Mouse (Mus musculus): ENCODE results near the gene Gpat2. TPM values are rescaled to one million over a fixed set of nuclear protein-coding genes. Genes with fewer than 3 reads are reported as not detected.

Gene Gpat2
- polyA plus RNA-seq, 1 experiment from 2014 or later, result 0.31 TPM

DNA sequence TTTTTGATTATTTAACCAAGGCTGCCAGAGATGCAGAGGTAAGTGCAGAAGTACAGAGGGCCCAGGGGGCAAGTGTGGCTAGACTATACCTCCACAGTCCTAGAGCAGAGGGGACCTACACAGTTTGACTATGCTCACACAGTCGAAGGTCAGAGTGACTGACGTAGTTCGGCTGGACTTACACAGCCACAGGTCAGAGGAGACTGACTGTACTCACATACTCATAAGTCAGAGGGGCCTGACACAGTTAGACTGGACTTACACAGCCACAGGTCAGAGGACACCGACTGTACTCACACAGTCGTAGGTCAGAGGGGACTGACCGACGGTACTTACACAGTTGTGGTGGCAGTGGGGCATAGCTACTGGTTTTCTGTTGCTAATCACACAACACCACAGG, 26.3 kb upstream of the Gpat2 start:
- H3K4me1 ChIP-seq (replicated peaks), result no peaks in the 10 kb centered on the region
- H3K9me3 ChIP-seq, result no peaks in the 10 kb centered on the region
- H3K4me2 ChIP-seq, result no peak overlapping the region
- H3K9ac ChIP-seq, result no peak overlapping the region
- 93% methylated on average over 7 of the region's 7 CpGs for WGBS
- H3K4me3 ChIP-seq, result no peak overlapping the region
- no peaks in the 10 kb centered on the region for H3K36me3 ChIP-seq
- ATAC-seq (ENCODE audit: low read depth), result no peak
- H3K27me3 ChIP-seq, result no peaks in the 10 kb centered on the region
- no peak overlapping the region for H3K27ac ChIP-seq (replicated peaks)

DNA sequence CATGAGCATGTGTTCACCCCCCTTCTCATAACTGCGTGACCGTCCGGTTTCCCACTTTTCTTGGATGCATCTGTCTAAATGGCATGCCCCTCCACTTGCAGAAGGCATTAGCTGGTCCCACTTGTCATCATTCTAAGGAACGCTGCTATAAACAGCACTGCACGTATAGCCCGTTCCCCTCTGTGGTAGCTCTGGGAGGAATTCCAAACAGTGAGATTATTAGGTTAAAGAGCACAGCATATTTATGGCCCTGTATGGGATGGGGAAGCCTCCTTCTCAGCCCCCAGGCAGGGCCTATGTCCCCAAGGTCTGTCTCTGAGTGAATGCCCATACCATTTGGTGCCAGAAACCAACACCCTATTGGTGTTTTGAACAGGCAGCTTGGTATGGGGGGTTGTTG, 13.9 kb upstream of the Gpat2 start:
- ATAC-seq (ENCODE audit: low read depth), result no peak
- Histone ChIP-seq H3K27ac (replicated peaks) (no peak overlapping the region), H3K4me2 (no peak overlapping the region), H3K36me3 (no peaks in the 10 kb centered on the region), H3K9ac (no peak overlapping the region), H3K4me1 (replicated peaks) (no peaks in the 10 kb centered on the region), H3K27me3 (no peaks in the 10 kb centered on the region), H3K9me3 (no peaks in the 10 kb centered on the region), H3K4me3 (no peak overlapping the region)
- WGBS, result 86% methylated on average over 6 of the region's 6 CpGs

DNA sequence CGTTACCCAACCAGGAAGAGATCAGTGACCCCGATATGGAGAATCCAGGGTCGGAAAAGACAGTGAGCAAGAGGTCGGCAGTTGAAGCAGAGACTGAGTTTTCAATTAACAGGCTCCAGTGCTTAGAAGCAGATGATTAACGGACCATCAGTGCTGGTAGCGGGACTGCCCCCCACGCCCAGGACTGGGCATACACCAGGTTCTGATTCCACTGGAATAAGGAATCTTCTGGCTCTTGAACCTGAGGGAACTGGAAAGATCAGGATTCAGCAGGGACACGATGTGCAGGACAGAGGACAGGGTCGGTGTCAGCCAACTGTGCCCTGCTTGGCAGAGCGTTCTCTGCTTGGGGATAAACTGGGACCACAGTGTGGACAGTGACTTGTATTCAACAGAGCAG, 9.2 kb upstream of the Gpat2 start:
- Histone ChIP-seq H3K9me3 (no peaks in the 10 kb centered on the region), H3K27ac (replicated peaks) (no peak overlapping the region), H3K27me3 (no peaks in the 10 kb centered on the region), H3K9ac (no peak overlapping the region), H3K4me3 (no peak overlapping the region), H3K4me2 (no peak overlapping the region), H3K4me1 (replicated peaks) (no peaks in the 10 kb centered on the region), H3K36me3 (no peaks in the 10 kb centered on the region)
- WGBS, result 81% methylated on average over 10 of the region's 10 CpGs
- no peak for ATAC-seq (ENCODE audit: low read depth)

DNA sequence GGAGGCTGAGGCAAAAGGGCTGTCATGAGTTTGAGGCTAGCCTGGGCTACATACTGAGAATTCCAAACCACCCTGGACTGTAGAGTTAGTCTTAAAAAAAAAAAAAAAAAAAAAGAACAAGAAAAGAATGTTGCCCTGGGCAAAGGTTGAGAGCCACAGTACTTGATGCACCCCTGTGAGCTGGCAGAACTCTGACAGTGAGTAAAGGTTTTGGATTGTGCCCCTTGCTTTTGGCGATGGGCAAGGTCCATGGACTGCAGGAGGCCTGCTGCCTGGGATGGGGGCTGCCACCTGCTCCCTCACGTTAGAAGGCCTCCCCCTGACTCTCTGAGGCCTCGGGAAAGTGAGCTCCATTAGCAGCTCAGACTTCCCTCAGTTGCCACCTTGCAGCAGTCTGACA, 8.3 kb upstream of the Gpat2 start:
- Histone ChIP-seq H3K4me3 (no peak overlapping the region), H3K9ac (no peak overlapping the region), H3K4me2 (no peak overlapping the region), H3K9me3 (no peaks in the 10 kb centered on the region), H3K4me1 (replicated peaks) (no peaks in the 10 kb centered on the region), H3K27me3 (no peaks in the 10 kb centered on the region), H3K27ac (replicated peaks) (no peak overlapping the region), H3K36me3 (no peaks in the 10 kb centered on the region)
- WGBS, result 65% methylated on average over 3 of the region's 3 CpGs
- no peak for ATAC-seq (ENCODE audit: low read depth)

DNA sequence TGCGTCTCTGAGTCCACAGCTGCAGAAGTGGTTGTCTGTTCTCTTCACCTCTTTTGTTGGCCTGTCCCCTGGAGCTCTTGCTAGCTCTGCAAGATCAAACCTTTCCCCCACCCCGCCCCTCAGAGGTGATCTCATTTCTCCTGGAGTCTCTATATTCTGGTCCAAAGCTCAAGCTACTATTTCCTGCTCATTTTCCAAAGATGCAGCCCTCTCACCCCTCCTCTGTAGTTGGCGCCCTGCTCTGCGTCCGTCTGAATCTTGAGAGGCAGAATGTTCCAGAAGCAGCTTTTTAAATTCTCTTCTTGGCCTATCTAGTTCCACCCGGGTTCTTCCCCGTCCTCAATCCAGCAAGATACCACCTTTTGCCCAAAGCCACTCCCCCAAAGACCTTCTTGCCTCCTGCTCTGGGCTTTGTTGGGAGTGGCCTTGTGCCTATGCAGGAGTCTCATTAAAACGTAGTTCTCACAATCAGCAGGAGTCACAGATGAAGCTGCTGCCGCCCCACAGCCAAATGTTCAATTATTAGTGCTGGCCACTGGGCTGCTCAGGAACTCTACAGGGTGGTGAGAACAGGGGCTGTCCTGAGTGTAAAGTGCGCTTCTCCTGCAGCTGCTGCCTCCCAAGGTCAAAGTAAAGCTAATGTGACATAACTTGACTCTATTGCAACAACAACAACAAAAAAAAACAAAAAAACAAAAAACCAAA, 6.6 kb upstream of the Gpat2 start:
- H3K9me3 ChIP-seq, result no peaks in the 10 kb centered on the region
- no peaks in the 10 kb centered on the region for H3K27me3 ChIP-seq
- no peaks in the 10 kb centered on the region for H3K4me1 ChIP-seq (replicated peaks)
- no peak overlapping the region for H3K27ac ChIP-seq (replicated peaks)
- H3K4me2 ChIP-seq, result no peak overlapping the region
- H3K4me3 ChIP-seq, result no peak overlapping the region
- 71% methylated on average over 10 of the region's 10 CpGs for WGBS
- no peak for ATAC-seq (ENCODE audit: low read depth)
- H3K9ac ChIP-seq, result no peak overlapping the region
- no peaks in the 10 kb centered on the region for H3K36me3 ChIP-seq

DNA sequence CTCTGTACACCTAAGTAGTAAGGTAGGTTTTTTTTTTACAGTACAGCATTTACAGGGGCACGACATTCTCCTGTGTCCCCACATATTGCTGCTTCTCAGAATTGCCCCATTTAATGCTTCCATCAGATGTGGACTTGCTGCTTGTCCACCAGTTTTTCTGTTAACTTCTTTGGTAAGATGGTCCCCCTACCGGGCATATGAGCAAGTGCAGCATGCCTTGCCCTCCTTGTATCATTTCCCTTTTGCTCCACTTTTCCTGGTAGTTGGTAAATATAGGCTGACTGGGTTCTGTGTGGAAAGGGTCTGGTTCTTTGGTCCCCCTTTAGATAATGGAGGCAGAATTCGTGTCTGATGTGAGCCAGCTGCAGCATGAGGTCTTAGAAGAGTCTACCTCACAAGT, 5.2 kb downstream of the Gpat2 start:
- Histone ChIP-seq H3K27ac (replicated peaks) (no peak overlapping the region), H3K4me3 (no peak overlapping the region), H3K36me3 (peaks cover 14% of the 10 kb centered on the region), H3K9ac (no peak overlapping the region), H3K4me1 (replicated peaks) (no peaks in the 10 kb centered on the region), H3K9me3 (no peaks in the 10 kb centered on the region), H3K27me3 (no peaks in the 10 kb centered on the region), H3K4me2 (no peak overlapping the region)
- 28% methylated on average over 3 of the region's 3 CpGs for WGBS
- ATAC-seq (ENCODE audit: low read depth), result no peak

DNA sequence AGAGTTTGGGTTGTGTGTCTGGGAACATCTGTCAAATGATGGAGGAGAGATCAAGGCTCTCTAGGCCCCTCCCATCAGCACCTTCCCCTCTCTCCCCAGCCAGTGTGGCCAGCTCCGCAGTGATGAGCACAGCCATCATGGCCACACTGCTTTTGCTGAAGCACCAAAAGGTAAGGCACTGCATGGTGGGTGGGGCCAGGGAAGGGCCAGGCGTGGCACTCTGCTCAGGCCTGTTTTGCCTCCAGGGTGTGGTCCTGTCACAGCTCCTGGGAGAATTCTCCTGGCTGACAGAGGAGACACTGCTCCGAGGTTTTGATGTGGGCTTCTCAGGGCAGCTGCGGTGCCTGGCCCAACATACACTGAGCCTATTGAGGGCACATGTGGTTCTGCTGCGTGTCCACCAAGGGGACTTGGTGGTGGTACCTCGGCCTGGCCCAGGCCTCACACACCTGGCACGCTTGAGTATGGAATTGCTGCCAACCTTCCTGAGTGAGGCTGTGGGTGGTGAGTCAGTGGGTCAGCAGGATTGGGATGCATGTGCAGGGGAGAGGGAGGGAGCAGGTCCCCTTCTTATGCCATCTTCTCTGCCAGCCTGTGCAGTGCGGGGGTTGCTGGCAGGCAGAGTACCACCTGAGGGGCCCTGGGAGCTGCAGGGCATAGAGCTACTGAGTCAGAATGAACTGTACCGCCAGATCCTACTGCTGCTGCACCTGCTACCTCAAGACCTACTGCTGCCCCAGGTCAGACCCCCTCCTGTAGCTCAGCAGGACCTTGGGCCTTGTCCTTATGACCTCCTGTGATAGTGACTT, 8.7 kb downstream of the Gpat2 start:
- no peaks in the 10 kb centered on the region for H3K4me1 ChIP-seq (replicated peaks)
- H3K4me2 ChIP-seq, result no peak overlapping the region
- H3K27me3 ChIP-seq, result no peaks in the 10 kb centered on the region
- no peaks in the 10 kb centered on the region for H3K9me3 ChIP-seq
- no peak overlapping the region for H3K9ac ChIP-seq
- 87% methylated on average over 9 of the region's 9 CpGs for WGBS
- H3K36me3 ChIP-seq, result peaks cover 43% of the 10 kb centered on the region
- ATAC-seq (ENCODE audit: low read depth), result no peak
- H3K27ac ChIP-seq (replicated peaks), result no peak overlapping the region
- H3K4me3 ChIP-seq, result no peak overlapping the region

DNA sequence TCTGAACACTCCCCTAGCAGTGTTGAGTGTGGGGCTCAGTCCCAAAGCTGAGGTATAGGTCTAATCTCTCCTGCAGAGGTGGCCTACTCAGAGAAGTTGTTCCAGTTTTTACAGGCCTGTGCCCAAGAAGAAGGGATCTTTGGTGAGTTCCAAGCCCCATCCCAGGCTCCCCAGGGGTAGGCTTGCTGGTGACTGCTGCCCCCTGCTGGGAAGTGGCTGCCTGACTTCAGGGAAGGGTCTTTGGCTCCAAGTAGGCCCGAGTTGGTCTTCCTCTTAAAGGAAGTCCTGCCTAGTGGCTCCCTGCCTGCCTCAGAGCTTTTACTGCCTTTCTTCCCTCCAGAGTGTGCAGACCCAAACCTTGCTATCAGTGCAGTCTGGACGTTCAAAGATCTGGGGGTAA, 10.1 kb downstream of the Gpat2 start:
- no peaks in the 10 kb centered on the region for H3K9me3 ChIP-seq
- WGBS, result 24% methylated on average over 2 of the region's 2 CpGs
- no peaks in the 10 kb centered on the region for H3K27me3 ChIP-seq
- H3K9ac ChIP-seq, result no peak overlapping the region
- H3K4me3 ChIP-seq, result no peak overlapping the region
- H3K36me3 ChIP-seq, result peaks cover 50% of the 10 kb centered on the region
- H3K4me1 ChIP-seq (replicated peaks), result no peaks in the 10 kb centered on the region
- H3K27ac ChIP-seq (replicated peaks), result no peak overlapping the region
- ATAC-seq (ENCODE audit: low read depth), result no peak
- no peak overlapping the region for H3K4me2 ChIP-seq

DNA sequence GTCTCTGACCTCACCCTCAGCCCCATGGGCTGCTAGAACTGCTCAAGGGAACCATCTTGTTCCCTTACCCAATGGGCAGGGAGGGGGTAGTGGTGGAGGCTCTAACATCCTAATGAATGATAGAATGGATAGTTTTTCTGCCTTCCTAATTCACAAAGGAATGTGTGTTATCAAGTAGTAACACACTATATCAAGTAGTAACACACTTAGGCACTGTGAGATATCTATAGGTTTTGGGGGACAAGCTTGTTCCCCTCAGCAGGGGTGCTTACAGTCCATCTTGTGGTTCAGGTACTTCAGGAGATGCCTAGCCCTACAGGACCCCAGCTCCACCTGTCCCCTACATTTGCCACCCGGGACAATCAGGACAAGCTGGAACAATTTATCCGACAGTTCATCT, 10.6 kb downstream of the Gpat2 start:
- no peak overlapping the region for H3K4me3 ChIP-seq
- H3K27ac ChIP-seq (replicated peaks), result no peak overlapping the region
- ATAC-seq (ENCODE audit: low read depth), result no peak
- peaks cover 54% of the 10 kb centered on the region for H3K36me3 ChIP-seq
- H3K27me3 ChIP-seq, result no peaks in the 10 kb centered on the region
- H3K9me3 ChIP-seq, result no peaks in the 10 kb centered on the region
- no peaks in the 10 kb centered on the region for H3K4me1 ChIP-seq (replicated peaks)
- H3K9ac ChIP-seq, result no peak overlapping the region
- H3K4me2 ChIP-seq, result no peak overlapping the region
- WGBS, result 94% methylated on average over 2 of the region's 2 CpGs

DNA sequence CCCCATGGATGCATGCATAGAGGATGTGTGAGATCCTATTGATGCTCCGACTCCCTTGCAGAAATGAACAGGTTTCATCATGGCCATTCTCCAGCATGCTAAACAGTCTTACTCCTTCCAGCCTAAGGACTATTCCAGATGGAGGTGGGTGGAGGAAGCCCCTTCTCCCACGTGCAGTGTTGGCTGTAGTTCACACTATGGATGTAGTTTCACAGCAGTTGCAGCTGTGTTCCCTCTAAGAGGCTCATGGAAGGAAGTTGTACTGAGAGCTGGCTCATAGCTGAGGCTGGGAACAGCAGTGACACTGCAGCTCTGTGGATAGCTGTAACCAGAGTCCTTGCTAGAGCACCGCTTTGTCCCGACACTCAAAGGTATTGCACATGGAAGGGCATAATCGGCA, 12.7 kb downstream of the Gpat2 start:
- ATAC-seq (ENCODE audit: low read depth), result no peak
- Histone ChIP-seq H3K4me1 (replicated peaks) (peaks cover 8% of the 10 kb centered on the region; the same call in 1 of the 2 replicates), H3K4me3 (no peak overlapping the region), H3K4me2 (no peak overlapping the region), H3K36me3 (peaks cover 54% of the 10 kb centered on the region), H3K9me3 (no peaks in the 10 kb centered on the region), H3K27me3 (no peaks in the 10 kb centered on the region), H3K27ac (replicated peaks) (no peak overlapping the region), H3K9ac (no peak overlapping the region)
- 89% methylated on average over 5 of the region's 5 CpGs for WGBS

DNA sequence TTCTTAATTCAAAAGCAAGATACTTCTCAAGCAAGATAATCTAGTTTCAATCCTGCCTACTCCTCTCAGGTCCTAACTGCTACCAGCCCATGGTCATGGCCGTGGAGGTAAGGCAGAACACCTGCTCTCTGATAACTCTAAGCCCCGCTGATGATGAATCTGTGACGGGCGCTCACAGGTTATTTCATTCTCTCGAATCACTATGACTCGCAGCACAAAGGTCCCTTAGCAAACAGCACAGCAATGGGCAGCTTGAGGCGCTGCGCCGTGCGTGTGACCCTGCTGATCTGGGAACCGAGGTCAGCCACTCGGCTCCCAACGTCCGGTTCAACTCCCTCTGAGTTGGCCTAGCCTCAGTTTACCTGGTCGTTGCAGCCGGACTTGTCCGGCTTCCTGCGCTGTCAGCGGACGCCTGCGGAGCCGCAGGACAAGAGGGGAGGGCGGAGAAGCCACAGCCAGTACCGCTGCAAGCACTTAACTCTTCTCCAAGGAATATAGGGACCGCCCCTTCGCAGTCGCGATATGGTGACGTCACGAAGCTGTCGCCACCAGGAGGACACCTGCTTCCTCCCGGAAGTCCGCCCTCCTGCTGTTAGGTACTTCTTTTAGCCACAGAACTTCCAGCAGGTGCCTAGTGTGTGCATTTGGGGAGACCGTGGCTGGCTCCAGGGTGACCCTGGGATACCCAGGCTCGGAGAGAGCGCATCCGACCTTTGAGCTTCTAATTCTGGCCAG, 19.2 kb downstream of the Gpat2 start, which contains the start of gene Fahd2a:
TSS of gene Fahd2a (minus strand) at position 511 of the 735 bp plus-strand sequence.
- Histone ChIP-seq H3K27me3 (0 out of 2 replicates have a peak, but pooled peaks cover 8% of the 10 kb centered on the region), H3K27ac (replicated peaks) (0 out of 2 replicates have a peak within 1 kb of the TSS, but pooled peaks have one; percentile 25), H3K9ac (peak within 1 kb of the TSS; percentile 76), H3K4me3 (peak within 1 kb of the TSS; percentile 67), H3K4me2 (peak within 1 kb of the TSS; percentile 64), H3K9me3 (no peaks in the 10 kb centered on the region), H3K4me1 (replicated peaks) (peaks cover 25% of the 10 kb centered on the region), H3K36me3 (peaks cover 9% of the 10 kb centered on the region)
- 3% methylated on average over 37 of the region's 37 CpGs for WGBS
- ATAC-seq (ENCODE audit: low read depth), result peak; percentile 95

DNA sequence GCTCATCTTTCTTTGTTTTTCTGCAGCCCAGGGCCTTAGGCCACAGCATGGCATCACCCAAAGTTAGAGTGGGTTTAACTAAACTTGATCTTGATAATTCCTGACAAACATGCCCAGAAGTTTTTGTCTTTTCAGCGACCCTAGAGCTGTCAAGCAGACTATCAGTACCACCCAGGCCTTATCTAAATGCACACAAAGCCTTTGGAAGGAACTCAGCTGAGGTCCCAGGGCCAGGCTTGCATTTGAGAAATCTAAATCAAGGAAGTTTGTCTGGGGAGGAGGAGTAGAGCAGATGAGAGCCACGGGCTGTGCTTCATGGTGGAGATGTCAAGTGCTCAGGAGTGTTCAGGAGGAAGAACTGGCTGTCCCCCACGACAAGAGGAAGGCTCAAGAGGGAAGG, 21.8 kb downstream of the Gpat2 start:
- Histone ChIP-seq H3K4me3 (no peak overlapping the region), H3K27me3 (peaks cover 22% of the 10 kb centered on the region), H3K36me3 (no peaks in the 10 kb centered on the region), H3K9ac (no peak overlapping the region), H3K4me2 (no peak overlapping the region), H3K27ac (replicated peaks) (no peak overlapping the region), H3K9me3 (no peaks in the 10 kb centered on the region), H3K4me1 (replicated peaks) (peaks cover 19% of the 10 kb centered on the region)
- ATAC-seq (ENCODE audit: low read depth), result no peak
- WGBS, result 67% methylated on average over 3 of the region's 3 CpGs

All from neural tube, embryonic 13.5 days (tissue).